Mouse (Mus musculus): ENCODE data around the gene Cavin1.

DNA sequence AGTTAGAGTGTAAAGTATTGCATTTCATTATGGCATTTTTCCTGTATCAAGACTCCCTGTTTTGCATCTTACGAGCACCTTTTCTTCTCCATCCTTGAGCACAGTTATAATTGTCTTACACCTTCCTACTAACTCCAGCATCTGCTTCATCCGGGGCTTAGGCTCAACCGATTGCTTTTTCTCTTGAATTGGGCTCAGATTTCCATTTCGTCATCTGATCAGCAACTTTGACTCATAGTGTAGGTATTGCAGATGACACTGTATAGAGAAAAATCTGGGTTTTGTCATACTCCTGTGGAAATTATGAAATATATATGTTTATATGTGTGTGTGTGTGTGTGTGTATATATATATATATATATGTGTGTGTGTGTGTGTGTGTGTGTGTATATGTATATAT, 25.8 kb upstream of the Cavin1 start:
- TF ChIP-seq CTCF (IDR thresholded peaks at IDR 0.05; ENCODE audit: extremely low read depth, insufficient read length, insufficient replicate concordance, low read depth, low read length) (no peak), POLR2A (IDR thresholded peaks at IDR 0.05; ENCODE audit: low read depth, low read length) (no peak)
